Mouse (Mus musculus) macrophage (primary cell): ENCODE data around the gene Fbxw15. TPM values are rescaled to one million over a fixed set of nuclear protein-coding genes. Genes with fewer than 3 reads are reported as not detected.
"Not testable (repeated sequence)": the region's sequence is repeated elsewhere in the genome, so short reads cannot be mapped to it uniquely, and the experiment has no call there.

Source experiments
- H3K27ac ChIP-seq: fragments of 350-480 bp; formaldehyde crosslinking; 2 replicates; pipeline ENCODE4 v1.9.0; 2021
- H3K36me3 ChIP-seq: fragments of 350-480 bp; formaldehyde crosslinking; 2 replicates; pipeline ENCODE4 v1.9.0; 2021; ENCODE audit errors: inconsistent target
- H3K4me3 ChIP-seq: fragments of 350-480 bp; formaldehyde crosslinking; 2 replicates; pipeline ENCODE4 v1.9.0; 2021; ENCODE audit errors: inconsistent target
- H3K79me2 ChIP-seq: fragments of 350-480 bp; formaldehyde crosslinking; 2 replicates; pipeline ENCODE4 v1.9.0; 2021; ENCODE audit errors: inconsistent target
- WGBS: methylation state at CpG from one replicate; pipeline ENCODE4 v1.1.7; 2026; ENCODE audit warnings: inconsistent platforms; ENCODE audit not compliant: missing documents; 5-methylcytosine and 5-hydroxymethylcytosine counted together
- polyA plus RNA-seq: library from polyadenylated mRNA; stranded (reverse); fragments of 250-400 nt; gene quantifications from 3 replicates; pipeline ENCODE4 v1.2.4, GENCODE M21; 2018; ENCODE audit warnings: inconsistent platforms
- total RNA-seq, 78 experiments: library from RNA; depleted of rRNA; stranded (reverse); fragments of 250-400 nt; gene quantifications; 1 replicate in 9 of 78; 2 replicates in 24 of 78; 3 replicates in 43 of 78; 4 replicates in 2 of 78; pipeline ENCODE4 v1.2.4; 2018; ENCODE audit warnings: inconsistent platforms in 56 of 78

Fbxw15 gene
- total RNA-seq (2018; cell fraction: chromatin; rRNA removed) = not detected
- not detected for total RNA-seq (2018; cell fraction: cytosol; rRNA removed)
- not detected for total RNA-seq (2018; cell fraction: nucleus; rRNA removed)
- not detected in 3 replicates for polyA plus RNA-seq

GRCm38 (mm10) chr9:109568162-109568561, at the start of gene Fbxw15:
TSS of gene Fbxw15 (minus strand) at chr9:109568262.
- 90% methylated on average over 4 of the region's 4 CpGs for WGBS
- not testable (repeated sequence) for H3K79me2 ChIP-seq, H3K4me3 ChIP-seq, H3K27ac ChIP-seq, H3K36me3 ChIP-seq

- H3K27ac ChIP-seq, H3K4me3 ChIP-seq, H3K36me3 ChIP-seq, H3K79me2 ChIP-seq: not testable (repeated sequence)
- 31% methylated on average over 5 of the region's 5 CpGs for WGBS
Observed at GRCm38 (mm10) chr9:109606837-109607236, 38.8 kb upstream of the Fbxw15 start.

DNA sequence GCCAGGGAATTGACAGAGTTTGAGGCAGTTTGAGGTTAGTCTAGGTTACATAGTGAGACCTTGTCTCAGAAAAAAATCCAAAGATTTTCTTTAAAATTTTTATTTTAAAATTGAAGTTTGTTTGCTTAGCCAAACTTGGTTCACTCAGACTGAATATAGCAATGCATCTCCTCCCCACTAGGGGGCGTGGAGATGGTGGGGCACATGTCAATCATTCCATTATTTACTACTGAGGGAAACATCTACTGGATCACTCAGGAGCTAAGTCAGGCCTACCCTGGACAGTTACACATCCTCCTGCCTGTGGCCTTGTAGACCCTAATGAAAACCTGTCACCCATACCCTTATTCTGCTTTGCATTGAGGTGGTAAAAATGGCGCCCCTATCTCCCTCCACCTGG, 34.1 kb upstream of the Fbxw15 start:
- H3K36me3 ChIP-seq, H3K27ac ChIP-seq, H3K79me2 ChIP-seq, H3K4me3 ChIP-seq: not testable (repeated sequence)
- WGBS = 65% methylated on average over 2 of the region's 2 CpGs

DNA sequence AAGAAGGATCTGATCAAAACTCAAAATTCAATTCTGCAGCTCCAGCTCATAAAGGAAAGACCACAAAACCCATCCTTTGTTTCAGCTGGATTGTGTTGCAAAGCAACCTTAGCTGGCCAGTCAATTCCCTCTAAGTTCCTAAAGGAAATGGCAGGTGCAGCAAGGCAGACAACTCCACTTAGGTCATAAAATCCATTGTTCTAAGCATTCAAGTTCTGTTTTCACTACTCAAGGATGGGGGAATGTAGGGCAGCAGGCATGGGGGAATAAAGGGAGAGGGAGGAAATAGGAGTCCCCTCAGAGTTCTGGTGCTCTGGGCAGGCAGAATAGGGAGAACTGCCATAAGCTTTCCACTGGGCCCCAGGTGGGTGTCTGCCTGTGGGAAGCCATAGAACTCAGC, 29.2 kb upstream of the Fbxw15 start:
- Histone ChIP-seq H3K79me2 (no peaks in the 10 kb centered on the region), H3K36me3 (no peaks in the 10 kb centered on the region), H3K4me3 (no peak overlapping the region), H3K27ac (no peak overlapping the region)

GRCm38 (mm10) chr9:109594866-109595265, 26.8 kb upstream of the Fbxw15 start:
- no peak overlapping the region for H3K27ac ChIP-seq
- H3K36me3 ChIP-seq = no peaks in the 10 kb centered on the region
- WGBS = 90% methylated on average over 2 of the region's 2 CpGs
- no peak overlapping the region for H3K4me3 ChIP-seq
- no peaks in the 10 kb centered on the region for H3K79me2 ChIP-seq

DNA sequence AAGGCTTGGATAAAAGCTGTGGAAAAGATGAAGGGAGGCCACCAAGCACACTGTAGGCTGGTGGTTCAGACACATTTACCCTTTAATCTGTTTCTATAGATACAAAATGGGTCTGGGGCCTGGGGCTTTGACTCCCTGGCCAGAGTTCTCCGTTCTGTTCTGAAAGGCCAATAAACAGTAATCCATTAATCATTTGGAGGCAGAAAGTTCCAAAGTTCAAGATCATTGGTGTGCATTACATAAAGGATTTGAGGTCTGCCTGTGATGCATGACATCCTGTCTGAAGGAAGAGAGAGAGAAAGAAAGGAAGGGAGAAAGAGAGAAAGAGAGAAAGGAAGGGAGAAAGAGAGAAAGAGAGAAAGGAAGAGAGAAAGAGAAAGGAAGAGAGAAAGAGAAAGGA, 2.5 kb downstream of the Fbxw15 start:
- Histone ChIP-seq H3K4me3 (no peak overlapping the region), H3K27ac (no peak overlapping the region), H3K36me3 (no peaks in the 10 kb centered on the region), H3K79me2 (no peaks in the 10 kb centered on the region)
- WGBS = 70% methylated on average over 1 of the region's 1 CpGs

DNA sequence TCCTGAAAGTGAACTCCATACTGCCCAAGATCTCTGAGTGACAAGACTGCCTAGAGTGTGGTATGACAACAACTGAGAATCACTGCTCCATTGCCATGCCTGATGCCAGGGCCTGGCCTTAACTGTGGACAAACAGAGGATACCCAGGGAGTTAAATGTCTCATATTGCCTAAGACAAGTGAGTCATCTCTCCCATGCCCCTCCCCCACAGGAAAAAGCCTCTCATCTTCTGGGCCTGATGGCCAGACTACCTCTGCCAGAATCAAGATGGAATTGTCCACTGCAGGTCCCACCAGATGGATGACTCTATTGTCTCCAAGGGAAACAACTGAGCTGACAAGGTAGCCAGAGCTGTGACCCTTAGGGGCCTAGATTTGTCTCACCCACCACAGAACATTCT, 6.0 kb downstream of the Fbxw15 start:
- H3K4me3 ChIP-seq, H3K36me3 ChIP-seq, H3K79me2 ChIP-seq, H3K27ac ChIP-seq: not testable (repeated sequence)

- 79% methylated on average over 3 of the region's 3 CpGs for WGBS
- H3K36me3 ChIP-seq = no peaks in the 10 kb centered on the region
Observed at GRCm38 (mm10) chr9:109552483-109552882, 15.6 kb downstream of the Fbxw15 start.

GRCm38 (mm10) chr9:109549666-109550065, 18.4 kb downstream of the Fbxw15 start:
- not testable (repeated sequence) for H3K4me3 ChIP-seq, H3K79me2 ChIP-seq, H3K36me3 ChIP-seq, H3K27ac ChIP-seq
- 58% methylated on average over 2 of the region's 2 CpGs for WGBS

More at GRCm38 (mm10) chr9:109552483-109552882, 15.6 kb downstream of the Fbxw15 start:
- Histone ChIP-seq H3K27ac (no peak overlapping the region), H3K4me3 (no peak overlapping the region), H3K79me2 (no peaks in the 10 kb centered on the region)

DNA sequence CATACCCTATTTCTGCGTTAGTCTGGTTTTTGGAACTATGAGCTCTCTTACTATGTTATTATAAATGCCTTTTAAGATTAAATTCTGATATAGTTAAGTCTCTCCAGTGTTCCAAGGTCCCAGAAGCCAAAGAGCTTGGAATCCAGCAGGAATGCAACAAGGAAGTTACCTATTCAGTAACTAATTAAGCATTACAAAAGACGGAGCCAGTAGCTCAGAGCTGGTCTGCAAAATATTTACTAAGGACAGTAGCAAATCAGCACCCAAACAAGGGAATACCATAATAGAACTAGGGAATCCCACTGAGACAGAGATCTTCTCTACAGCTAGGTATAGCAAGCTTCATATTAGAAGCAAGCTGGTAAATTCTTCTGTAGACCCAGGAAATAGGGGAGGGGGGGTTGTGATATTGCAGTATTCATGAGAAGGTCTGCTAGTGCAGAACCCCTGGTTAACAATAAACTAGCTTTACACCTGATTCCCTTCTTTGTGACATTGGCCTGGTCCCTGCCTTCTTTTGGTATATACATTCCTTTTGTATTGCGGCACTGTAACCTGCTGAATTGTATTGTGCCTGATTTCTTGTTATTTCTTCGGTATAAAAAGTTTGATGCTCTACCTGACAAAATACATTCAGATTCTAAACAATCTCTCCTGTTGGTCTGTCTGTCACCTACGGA, 44.5 kb downstream of the Fbxw15 start:
- Histone ChIP-seq H3K27ac (no peak overlapping the region), H3K36me3 (no peaks in the 10 kb centered on the region), H3K79me2 (no peaks in the 10 kb centered on the region), H3K4me3 (no peak overlapping the region)
- 82% methylated on average over 5 of the region's 5 CpGs for WGBS

Other genes starting within 250 kb of the Fbxw15 start
- not detected in 3 replicates for gene Fbxw28, start 228.6 kb downstream of the Fbxw15 start, polyA plus RNA-seq
- gene Fbxw22, start 164.0 kb downstream of the Fbxw15 start, polyA plus RNA-seq = not detected in 3 replicates
- gene Fbxw16, start 119.1 kb downstream of the Fbxw15 start, polyA plus RNA-seq = not detected in 3 replicates
- not detected in 3 replicates for gene Fbxw19, start 72.4 kb downstream of the Fbxw15 start, polyA plus RNA-seq
- not detected in 3 replicates for gene Fbxw24, start 57.8 kb upstream of the Fbxw15 start, polyA plus RNA-seq
- not detected in 3 replicates for gene Fbxw25, start 96.4 kb upstream of the Fbxw15 start, polyA plus RNA-seq
- not detected in 3 replicates for gene Fbxw18, start 134.4 kb upstream of the Fbxw15 start, polyA plus RNA-seq
- not detected in 3 replicates for gene Fbxw26, start 177.8 kb upstream of the Fbxw15 start, polyA plus RNA-seq
- gene Fbxw27, start 222.4 kb upstream of the Fbxw15 start, polyA plus RNA-seq = not detected in 3 replicates
- gene Spink8, start 244.0 kb upstream of the Fbxw15 start, polyA plus RNA-seq = not detected in 3 replicates